Mouse (Mus musculus): Measurements from ENCODE around the gene Nkpd1.

DNA sequence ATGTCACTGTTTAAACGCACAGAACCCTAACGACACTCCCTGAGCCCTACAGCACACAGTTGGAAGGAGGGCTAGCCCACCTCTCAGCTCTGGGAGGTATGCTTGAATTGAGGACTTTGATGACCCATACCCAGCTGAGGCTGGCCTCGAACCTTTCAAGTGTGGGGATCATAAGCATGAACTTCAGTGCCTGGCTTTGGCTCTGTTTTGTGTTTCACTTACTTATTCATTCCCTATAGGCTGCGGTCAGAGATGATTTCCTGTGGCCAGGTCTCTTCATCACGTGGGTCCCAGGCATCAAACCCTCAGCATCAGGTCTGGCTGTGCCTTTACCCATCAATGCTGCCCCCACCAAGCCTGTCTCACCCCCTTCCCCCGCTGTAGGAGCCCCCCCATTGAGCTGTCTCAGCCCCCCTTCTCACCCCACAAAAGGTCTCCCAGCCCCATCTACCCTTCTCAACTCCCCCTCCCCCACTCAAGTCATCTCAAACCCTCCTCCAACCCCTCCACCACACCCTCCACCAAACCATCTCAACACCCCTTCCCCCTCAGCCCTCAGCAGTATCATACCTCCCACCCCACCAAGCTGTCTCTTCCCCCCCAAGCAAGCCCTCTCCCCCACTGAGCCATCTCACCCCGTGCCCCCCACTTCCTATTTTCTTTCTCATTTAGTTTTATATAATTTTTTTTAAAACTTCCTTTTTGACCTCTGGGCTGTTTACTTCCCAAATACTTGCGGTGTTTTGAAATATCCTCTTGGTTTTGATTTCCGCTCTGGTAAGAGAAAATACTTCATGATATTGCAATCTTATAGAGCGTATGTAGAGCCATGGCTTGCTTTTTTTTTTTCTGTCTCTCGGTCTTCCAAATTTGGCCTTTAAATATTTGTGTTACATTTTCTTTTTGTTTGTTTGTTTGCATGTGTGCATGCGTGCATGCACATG lies 16.9 kb upstream of the Nkpd1 start:
- TF ChIP-seq CTCF (IDR thresholded peaks at IDR 0.05; ENCODE audit: low read depth): no peak
- TF ChIP-seq EP300 (IDR thresholded peaks at IDR 0.05; ENCODE audit: low read depth): no peak

Data from liver, embryonic 14.5 days (tissue).